Mouse (Mus musculus) lung, postnatal 4 days (tissue): ENCODE results near the gene Rere.
"Not testable (repeated sequence)": the region's sequence is repeated elsewhere in the genome, so short reads cannot be mapped to it uniquely, and the experiment has no call there.

Source experiments
- DNase-seq, 2 experiments: peaks; one replicate each; pipeline ENCODE4 v3.0.0; 2021

The Rere gene

DNA sequence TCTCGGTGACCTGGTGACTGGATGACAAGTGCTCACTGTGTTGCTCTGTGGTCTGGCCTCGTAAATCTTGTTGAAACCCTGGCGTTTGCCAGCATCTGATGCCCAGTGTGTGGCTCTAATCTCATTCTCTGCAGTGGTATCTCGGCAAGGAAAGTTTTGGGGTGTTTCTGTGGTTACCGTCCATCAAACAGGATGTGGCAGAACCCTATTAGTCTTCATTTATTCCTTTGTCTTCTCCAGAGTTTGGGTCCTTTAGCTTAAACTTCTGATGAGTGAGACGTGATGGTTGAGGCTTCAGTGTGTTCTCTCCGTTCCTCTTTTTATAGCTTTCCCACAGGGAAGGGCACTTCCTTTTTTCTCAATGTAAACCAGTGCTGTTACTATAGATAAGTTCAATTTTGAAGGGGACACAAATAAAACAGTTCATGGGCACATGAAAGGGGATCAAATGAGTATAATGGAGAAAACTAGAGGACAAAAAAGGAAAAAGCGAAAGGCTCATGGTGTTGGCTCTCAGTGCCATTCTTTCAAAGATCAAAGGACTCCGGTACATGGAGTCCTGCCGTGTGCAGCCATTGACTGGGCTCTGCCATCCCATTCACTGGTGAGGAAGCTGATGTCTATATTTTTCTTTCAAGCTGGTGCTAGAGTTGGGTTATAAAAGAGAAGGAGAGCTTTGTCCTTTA lies 191.4 kb downstream of the Rere start:
- no peak for DNase-seq

DNA sequence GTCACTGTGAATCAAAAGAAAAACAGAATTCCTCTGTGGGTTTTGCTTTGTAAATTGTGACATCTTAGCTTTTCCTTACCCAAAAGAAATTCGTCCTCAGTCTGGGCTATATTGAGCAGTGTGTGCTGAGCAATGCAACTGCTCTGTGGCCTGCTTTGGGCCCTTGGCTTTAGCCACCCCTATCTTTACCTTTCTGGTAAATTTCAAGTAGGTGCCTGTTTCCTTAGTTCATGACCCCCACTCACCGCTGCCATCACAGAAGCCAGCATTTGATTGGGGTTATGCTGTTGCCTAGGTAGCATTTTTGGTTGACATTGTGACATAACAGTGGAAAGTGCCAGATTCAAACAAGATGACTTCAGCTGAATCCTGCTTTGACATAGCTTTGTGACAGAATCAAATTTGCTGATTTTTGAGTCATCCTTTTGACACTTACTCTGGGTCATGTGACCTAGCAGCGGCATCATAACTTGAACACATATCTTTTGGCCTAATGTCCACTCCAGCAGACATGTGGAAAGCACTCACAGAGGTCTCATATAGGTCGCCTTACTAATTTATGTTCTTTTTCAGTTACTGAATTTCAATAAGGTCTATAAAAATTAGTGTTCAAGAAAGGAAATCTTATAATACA lies 192.1 kb downstream of the Rere start:
- DNase-seq: no peak

DNA sequence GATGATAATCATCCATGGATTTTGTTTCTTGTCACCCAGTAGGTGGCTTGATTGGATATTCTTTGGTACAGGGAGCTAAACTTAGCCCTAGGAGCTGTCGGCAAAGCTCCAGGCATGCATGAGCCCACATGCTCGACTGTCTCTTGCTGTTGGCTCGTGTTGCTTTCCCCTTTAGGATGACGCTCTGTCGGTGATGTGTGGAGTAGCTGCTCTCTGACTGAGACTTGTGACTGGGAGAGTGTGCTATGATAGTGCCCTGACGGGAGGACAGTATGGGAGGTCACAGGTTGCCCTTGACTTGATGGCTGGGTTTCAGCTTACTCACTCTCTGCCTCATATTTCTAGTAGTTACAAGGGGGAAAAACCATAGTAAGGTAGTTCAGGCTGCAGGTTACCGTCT lies 192.6 kb downstream of the Rere start:
- no peak for DNase-seq

DNA sequence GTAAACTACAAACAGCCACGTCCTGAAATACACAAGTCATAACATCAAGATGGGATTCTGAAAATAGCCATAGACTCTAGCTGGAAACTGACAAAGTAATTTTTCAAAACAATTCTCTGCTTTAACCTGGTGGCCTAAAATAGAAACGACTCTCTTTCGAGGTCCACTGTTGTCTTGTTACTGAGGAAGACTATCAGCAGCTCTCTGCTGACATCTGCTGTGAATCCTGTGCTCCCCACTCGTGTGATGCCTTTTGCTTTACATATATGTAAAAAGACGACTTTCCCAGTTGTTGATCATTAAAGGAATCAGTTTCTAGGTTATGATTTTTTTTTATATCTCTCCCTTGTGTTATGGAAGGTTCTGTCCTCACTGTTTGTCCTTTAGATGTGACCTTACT lies 194.8 kb downstream of the Rere start:
- DNase-seq: no peak

DNA sequence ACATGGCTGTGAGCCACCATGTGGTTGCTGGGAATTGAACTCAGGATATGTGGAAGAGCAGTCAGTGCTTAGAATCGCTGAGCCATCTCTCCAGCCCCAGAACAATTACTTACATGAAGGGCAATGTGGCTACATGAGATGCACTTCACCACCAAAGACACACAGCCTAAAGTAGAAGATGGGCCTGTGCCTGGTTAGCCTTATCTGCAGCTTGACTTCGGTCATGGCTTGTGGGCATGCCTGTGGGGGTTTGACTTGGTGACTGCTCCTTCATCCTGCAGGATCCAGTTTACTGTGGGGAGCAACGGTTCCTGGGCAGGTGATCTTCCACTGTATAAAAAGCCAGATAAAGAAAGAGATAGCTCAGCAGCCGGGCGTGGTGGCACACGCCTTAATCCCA lies 196.6 kb downstream of the Rere start:
- DNase-seq: no peak

DNA sequence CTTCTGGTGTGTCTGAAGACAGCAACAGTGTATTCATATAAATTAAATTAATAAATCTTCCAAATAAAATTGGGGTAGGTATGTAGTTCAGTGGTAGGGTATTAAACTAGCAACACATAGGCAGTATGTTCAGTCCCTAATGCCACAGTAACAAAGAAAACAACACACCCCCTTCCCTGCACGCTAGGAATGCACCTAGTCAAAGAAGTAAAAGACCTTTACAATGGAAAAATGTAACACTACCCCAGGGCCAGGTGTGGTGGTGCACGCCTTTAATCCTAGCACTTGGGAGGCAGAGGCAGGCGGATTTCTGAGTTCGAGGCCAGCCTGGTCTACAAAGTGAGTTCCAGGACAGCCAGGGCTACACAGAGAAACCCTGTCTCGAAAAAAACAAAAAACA lies 201.6 kb downstream of the Rere start:
- not testable (repeated sequence) for DNase-seq

DNA sequence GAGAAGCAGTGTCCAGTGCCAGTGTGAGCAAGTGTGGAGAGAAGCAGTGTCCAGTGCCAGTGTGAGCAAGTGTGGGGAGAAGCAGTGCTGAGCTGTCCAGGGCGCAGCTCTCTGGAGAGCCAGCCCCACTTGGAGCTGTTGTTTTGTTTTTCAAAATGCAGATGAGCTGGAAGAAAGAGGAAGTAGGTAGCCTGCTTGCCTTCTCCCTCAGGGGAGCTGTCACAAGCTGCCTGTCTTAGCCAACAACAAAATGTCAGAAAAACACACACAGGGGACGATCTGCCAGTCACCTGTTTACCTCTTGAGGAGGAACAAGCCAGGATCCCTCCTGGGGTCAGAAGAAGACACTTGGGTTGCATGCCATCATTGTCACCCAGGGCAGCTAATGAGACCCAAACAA lies 204.7 kb downstream of the Rere start:
- peak; percentile 18 to 39 for DNase-seq

DNA sequence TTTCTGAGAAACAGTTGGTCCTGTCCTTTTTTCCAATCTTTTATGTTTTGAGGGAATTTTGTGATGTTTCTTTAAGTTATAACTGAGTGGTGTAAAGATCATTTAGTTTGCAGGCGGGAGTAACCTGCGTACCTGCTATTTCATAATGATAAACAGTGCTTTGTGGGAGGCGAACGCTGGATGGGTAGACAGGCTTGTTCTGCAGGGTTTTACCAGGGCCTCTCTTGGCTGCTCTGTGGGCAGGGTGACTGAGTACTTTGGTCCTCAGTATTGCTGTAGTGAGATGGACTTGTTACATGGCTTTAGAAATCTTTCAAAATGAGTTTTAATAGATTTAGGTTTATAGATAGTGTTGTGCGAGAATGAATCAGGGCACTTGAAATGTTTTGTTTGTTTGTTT lies 205.7 kb downstream of the Rere start:
- DNase-seq: no peak

DNA sequence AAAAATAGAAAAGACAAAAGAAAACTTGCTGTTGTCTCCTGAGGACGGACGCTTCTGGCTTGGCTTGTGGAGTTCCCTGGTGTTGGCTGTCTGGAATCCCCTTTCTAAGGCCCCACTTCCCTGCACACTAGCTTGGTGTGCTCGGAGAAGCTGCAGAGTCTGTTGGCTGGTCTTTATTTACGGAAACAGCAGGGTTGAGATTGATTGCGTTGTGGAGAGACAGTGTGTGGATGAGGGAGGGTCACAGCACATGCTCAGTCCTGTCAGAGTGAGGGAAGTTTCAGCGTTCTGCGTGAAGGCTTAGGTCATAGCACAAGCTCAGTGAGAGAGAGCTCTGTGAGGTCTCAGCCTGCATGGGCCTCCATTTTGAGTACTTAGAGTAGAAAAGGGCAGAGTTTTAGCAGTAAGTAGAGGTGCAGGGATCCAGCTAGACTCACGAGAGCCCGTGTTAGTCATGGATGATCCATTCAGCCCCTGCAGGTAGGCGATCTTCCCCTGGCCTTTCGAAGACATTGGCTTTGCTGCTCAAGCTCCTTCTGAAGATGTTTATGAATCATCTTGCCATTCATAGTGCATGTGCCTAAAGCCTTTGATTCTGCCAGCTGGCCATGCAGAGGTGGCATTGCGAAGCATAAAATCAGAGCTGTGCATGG lies 206.8 kb downstream of the Rere start:
- DNase-seq: peak; percentile 83 to 86

DNA sequence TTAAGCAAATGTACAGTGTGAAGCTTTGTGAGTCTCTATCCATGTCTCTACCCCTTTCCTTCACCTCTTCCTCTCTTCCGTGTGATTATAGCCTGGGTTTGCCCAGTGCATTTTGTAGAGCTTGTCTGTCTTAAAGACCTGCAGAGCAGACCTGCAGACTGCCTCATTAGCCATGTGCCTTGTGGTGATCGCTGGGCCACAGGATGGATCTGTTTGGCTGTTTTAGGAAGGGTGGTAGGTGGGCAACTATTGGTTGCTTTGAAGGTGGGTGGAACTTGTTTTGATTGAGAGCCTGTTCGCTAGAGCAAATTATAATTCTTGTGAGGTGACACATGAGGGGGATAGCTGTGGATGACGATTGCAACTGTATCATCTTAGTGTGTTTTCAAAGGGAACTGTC lies 207.3 kb downstream of the Rere start:
- no peak for DNase-seq

DNA sequence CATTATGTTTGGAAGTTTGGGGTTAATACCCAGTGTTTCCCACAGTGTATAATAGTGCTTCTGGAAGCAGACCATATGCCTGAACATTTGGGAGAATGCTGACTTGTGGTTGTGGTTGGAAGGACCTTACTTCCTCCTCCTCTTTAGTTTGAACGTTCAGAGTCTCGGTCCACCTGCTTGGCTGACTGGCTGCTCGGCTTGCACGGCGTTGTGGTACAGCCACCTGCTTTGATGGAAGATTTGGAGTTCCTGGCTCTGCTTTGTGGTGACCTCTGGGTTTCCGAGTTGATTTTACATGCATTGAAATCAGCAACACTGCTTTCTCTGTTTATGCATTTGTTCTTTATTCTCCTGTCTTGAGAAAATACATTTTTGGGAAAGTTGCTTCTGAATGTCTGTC lies 208.6 kb downstream of the Rere start:
- no peak for DNase-seq

DNA sequence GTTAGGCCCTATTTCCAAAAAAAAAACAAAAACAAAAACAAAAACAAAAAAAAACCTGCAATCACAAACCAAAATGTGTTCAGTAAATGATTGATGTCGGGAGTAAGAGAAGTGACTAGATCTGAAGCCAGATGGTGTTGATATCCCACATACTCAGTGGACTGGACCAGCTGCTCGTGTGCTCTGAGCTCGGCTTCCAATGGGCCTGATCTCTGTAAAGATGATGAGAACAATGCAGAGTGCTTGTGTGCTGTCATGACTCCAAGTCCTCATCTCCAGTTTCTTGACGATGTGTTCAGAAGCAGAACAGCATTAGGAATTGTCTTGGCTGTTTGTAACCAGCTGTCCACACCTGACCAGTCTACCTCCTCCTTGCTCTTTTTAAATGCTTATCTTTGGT lies 210.3 kb downstream of the Rere start:
- DNase-seq: no peak

DNA sequence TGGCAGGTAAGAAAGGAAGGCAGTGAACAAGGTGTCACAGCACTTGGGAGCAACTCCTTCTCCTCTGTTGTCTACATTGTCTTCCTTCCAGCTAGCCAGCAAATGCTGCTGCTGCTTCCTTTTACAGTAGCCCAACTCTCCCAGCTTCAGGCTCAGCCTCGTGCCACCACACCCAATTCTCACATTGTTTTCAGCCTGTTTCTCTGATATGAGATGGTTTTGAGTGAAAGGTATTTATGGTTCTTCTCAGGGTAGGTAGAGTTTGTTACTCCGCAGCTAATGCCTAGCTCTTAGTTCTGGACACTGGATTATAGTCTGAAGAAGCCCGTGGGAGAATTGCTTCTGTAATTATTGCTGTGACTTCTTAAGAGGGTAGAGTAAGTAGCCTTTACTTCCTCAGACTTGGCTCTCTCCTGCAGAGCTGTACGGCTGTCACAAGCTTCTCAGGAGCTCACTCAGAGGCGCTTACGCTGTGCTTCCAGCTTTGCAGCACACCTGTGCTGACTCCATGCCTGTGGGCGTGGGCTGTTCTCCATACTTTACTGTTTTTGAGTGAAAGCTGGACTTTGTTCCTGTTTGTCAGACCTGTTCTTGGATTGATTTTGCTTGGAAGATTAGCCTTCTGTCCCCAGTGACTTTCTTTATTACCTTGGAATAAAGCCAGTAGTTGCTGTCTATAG lies 212.0 kb downstream of the Rere start:
- DNase-seq: no peak

DNA sequence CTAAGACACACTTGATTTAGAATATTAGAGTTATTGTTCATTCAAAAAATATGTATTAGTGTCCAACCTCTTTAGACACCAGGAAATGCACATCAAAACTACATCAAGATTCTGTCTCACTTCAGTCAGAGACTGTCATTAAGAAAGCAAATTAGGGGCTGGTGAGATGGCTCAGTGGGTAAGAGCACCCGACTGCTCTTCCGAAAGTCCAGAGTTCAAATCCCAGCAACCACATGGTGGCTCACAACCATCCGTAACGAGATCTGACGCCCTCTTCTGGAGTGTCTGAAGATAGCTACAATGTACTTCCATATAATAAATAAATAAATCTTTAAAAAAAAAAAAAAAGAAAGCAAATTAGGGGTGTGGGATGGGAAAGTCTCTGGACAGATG lies 212.5 kb downstream of the Rere start:
- not testable (repeated sequence) for DNase-seq

DNA sequence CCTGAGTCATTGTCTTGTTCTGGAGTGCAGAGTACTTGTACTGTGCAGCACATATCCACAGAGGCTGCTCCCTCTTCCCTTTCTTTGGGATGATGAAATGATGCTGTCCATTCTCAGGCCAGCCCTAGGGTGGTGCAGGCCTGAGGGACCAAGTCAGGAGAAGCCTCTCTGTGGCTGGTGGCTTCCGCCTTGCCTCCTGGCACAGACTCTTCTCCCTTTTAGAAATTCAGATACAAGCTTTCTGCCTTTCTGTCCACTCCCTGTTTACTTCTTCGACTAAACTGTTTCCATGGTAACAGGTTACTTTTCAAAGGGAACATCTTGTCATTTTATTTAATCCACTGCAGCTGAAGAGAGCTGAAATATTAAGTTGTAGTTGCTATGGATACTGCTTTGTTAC lies 214.1 kb downstream of the Rere start:
- DNase-seq: no peak

DNA sequence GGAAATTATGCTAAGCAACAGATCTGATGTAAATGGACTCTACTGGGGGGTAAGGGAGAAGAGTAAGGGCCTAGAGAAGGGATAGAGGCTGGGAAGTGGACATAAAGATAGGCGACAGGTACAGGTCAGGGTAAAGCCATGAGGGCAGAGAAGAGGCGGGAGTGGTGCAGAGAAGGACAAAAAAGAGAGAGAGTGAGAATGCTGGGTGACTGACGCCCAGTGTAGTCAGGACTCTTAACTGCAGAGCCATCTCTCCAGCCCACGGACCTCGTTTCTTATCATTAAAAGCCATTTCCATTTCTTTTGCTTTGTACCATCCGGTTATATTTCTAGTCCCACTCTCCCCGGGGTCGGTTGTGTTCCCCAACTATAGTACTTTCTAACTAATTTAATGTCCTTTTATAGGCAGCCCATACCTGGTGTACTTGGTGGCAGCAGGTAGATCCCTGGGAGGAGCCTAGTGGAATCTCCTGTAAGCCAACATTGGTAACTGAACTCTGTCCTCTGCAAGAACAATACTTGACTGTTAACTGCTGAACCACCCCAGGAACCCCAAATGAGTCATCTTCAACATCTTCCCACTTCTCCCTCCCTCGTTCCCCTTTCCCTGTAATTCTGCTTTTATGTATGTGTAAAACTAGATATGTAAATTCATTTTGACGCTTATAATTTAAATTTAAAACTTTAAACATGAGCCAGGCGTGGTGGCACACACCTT lies 223.0 kb downstream of the Rere start:
- no peak for DNase-seq

DNA sequence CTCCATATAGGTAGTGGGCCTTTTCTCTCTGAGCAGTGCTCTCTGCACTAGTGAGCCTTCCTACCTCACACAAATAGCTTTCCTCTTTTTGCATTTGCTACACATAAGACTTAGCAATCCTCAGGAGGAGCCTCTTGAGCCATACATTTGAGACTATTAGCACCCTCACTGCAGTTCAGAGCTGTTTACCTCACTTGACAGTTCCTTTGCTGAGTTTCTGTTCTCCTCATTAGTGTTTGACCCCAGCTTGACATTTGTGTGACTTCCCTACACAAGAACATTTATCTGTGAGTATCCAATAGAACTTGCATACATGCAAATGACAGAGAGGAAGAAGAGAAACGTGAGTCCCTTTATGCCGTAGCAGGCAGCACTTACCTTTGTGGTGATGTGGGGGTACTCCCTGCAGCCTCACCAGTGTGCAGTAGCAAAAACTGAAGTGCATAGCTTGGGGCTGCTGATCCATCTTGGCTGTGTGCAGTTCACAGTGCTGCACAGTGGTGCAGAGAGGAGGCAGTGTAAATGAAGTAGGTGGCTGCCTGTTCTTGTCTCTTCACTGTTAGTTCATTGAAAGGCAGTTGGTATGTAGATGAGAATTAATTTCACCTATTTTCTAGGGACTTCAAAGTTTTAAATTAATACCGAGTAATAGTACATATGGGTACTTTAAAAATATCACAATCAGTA lies 227.7 kb downstream of the Rere start:
- no peak for DNase-seq

DNA sequence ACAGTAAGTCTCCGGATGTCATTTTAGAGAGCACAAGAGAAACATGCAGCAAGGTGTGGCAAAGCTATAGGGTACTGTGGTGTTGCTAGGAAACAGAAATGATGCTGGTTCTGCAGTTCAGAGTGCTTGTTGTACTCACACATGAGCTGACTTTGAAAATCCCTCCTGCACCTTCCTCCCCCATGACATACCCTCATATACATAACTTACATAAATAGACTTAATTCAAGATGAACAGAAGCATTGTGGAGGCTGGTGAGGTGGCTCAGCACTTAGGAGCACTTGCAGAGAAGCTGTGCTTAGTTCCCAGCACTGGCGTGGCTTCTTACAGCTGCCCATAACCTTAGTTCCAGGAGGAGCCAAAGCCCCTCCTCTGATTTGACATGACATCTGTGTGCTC lies 228.6 kb downstream of the Rere start:
- no peak for DNase-seq

DNA sequence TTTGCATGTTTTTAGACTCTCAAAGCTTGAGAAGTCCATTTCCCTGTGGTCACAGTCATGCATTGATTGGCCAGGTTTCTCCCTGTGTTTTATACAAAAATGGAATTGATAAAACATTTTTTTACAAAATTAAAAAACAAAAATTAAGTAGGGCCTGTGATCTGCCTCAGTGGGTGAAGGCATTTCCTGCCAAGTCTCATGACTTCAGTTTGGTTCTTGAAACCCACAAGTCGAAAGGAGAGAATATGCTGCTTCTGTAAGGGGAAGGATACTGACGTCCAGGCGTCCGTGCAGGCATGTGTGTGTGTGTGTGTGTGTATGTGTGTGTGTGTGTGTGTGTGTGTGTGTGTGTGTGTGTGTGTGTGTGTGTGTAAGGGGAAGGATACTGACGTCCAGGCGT lies 231.9 kb downstream of the Rere start:
- DNase-seq: not testable (repeated sequence)

DNA sequence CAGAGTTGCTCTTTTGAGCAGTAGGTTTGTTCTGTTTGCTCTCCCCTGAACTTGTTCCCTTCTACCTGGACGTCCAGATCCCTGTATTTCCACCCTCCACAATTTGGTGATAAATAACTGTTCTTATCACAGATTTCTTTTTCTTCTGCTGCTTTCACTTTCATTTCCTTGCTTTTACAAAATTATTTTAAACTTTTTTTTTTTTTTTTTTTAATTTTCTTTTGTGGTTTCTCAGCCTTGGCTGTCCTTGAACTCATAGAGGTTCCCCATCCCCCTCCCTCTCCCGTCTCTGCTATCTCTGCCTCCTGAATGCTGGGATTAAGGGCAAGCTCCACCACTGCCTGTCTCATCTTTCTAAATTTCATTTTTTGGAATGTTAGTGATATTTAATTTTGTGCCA lies 234.8 kb downstream of the Rere start:
- no peak for DNase-seq

DNA sequence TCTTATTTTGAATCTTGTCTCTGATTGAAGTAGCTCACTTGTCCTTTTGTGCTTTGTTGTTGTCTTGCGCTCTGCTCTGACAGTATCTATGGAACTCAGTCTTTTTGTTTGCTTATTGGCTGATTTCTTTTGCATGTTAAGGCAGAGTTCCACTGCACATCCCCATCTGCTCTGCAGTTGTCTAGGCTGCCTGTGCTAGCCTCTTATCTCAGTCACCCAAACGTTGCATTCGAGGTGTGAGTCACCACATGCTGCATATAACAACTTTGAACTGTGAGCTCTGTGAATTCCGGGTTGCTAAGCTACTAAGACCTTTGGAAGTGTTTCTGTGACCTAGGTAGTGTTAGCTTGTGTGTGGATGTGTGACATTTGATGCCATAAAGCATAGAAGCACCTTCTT lies 235.9 kb downstream of the Rere start:
- DNase-seq: no peak

DNA sequence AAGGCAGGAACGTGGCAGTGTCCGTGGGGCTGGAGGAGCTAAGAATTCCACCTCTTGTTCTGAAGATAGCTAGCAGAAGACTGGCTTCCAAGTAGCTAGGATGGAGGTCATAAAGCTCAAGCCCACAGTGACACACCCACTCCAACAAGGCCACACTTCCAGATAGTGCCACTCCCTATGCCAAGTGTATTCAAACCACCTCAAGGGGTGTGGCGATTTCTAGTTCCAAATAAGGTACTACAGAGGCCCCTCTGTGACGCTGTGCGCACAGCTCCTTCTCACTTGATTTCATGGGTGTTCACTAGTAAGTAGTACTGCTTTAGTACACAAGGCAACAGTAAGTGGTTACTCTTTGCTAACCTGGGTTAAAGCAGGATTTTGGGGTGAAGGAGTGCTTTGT lies 237.4 kb downstream of the Rere start:
- no peak for DNase-seq

DNA sequence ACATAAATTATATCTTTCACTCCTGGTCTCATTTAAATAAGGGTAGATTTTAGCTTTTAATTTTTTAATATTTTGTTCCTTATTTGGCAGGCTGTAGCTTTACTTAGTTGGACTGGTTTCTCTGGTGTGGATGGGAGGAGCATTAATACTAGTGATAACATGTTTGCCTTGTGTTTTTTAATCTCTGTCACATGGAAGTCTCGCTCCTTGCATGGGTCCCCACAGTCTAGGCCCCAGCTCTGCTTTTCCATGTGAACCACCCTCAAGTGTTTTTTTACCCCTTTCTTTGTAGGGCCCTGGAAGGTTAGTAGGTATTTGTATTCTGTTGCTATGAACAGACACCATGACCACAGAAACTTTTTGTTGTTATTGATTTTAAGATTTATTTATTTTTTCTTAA lies 238.6 kb downstream of the Rere start:
- DNase-seq: no peak
